Mouse (Mus musculus) limb, embryonic 14.5 days (tissue): ENCODE results near the gene Babam2. TPM values are rescaled to one million over a fixed set of nuclear protein-coding genes. Genes with fewer than 3 reads are reported as not detected.
A peak's percentile ranks its signal among the peaks of the same experiment; 100 is the strongest.

Source experiments
- ATAC-seq: fragments of 200-750 bp; cut with Nextera tagmentation; 2 replicates; pipeline ENCODE4 v1.8.0; 2017; ENCODE audit warnings: low read depth, moderate number of reproducible peaks, moderate TSS enrichment; ENCODE audit not compliant: low FRiP score
- DNase-seq: peaks from one replicate; pipeline ENCODE4 v3.0.0-alpha.2; 2015; ENCODE audit warnings: low spot score
- H3K27ac ChIP-seq: fragments of 300-500 bp; sonication (generic); replicated peaks from 2 replicates; pipeline ENCODE4 v1.5.1; 2014; ENCODE audit warnings: low read depth, mild to moderate bottlenecking, low read length, moderate library complexity, mixed read lengths
- H3K27me3 ChIP-seq: fragments of 300-500 bp; sonication (generic); 2 replicates; pipeline ENCODE4 v1.6.1; 2014; ENCODE audit warnings: low read length, mixed read lengths; ENCODE audit not compliant: control insufficient read depth, insufficient read depth
- H3K36me3 ChIP-seq: fragments of 300-500 bp; sonication (generic); 2 replicates; pipeline ENCODE4 v1.6.1; 2014; ENCODE audit warnings: mild to moderate bottlenecking, low read length, moderate library complexity, mixed read lengths; ENCODE audit not compliant: control insufficient read depth, insufficient read depth
- H3K4me1 ChIP-seq: fragments of 300-500 bp; sonication (generic); 2 replicates; pipeline ENCODE4 v1.6.1; 2014; ENCODE audit warnings: antibody characterized with exemption, low read length, mixed read lengths; ENCODE audit not compliant: control insufficient read depth, insufficient read depth
- H3K4me2 ChIP-seq: fragments of 300-500 bp; sonication (generic); replicated peaks from 2 replicates; pipeline ENCODE4 v1.6.1; 2014; ENCODE audit warnings: low read depth, mild to moderate bottlenecking, low read length, moderate library complexity; ENCODE audit not compliant: severe bottlenecking
- H3K4me3 ChIP-seq: fragments of 300-500 bp; sonication (generic); replicated peaks from 2 replicates; pipeline ENCODE4 v1.5.1; 2014; ENCODE audit warnings: low read length
- H3K9ac ChIP-seq: fragments of 300-500 bp; sonication (generic); 2 replicates; pipeline ENCODE4 v1.6.1; 2014; ENCODE audit warnings: mild to moderate bottlenecking, low read depth, low read length, moderate library complexity; ENCODE audit not compliant: severe bottlenecking
- H3K9me3 ChIP-seq: fragments of 300-500 bp; sonication (generic); 2 replicates; pipeline ENCODE4 v1.6.1; 2016; ENCODE audit warnings: low read length; ENCODE audit not compliant: control insufficient read depth
- POLR2A ChIP-seq: fragments of 200-500 bp; IDR thresholded peaks from 2 replicates; pipeline ENCODE4 v1.8.0; 2012; ENCODE audit warnings: inconsistent platforms, mild to moderate bottlenecking, moderate library complexity, borderline replicate concordance; ENCODE audit not compliant: insufficient read depth, insufficient read length; ENCODE audit errors: extremely low read depth
- WGBS: fragments of 180-500 bp; shearing (Covaris S2); extraction: QIAGEN DNeasy Blood & Tissue Kit; methylation state at CpG from one replicate; pipeline ENCODE4 v1.1.7; 2014; 5-methylcytosine and 5-hydroxymethylcytosine counted together
- polyA plus RNA-seq, 2 experiments: library from polyadenylated mRNA; depleted of rRNA in 1 of 2; stranded (reverse) in 1 of 2; unstranded in 1 of 2; fragments of >200 nt; fragmentation: Nextera tagmentation in 1 of 2; extraction: Ambion mirVana in 1 of 2; gene quantifications; 2 replicates each; pipeline versions ENCODE4 v1.2.1 to v1.2.3; 2012 to 2014

Gene Babam2
- polyA plus RNA-seq, 2 experiments, result 23.4 to 35.8 TPM

DNA sequence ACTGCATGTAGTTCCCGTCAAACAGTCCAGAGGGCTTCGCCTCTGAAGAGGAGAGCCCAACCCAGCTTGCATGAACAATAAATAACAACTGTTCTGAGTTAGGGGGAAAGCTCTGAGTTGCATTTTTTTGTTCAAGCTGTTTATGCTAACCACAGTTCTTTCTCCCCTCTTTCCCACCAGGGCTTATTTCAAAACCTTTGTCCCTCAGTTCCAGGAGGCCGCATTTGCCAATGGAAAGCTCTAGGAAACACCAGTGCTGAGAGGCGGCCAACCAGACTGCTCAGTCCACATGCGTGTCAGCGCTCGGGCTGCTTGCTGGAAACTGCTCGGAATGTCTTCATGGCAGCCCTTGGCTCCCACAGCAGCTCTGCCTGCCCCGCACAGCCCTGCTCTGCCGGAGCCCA, 386.9 kb downstream of the Babam2 start:
- Histone ChIP-seq H3K4me2 (no peak overlapping the region), H3K27me3 (no peaks in the 10 kb centered on the region), H3K36me3 (no peaks in the 10 kb centered on the region), H3K27ac (peak overlapping the region; percentile 77), H3K4me3 (no peak overlapping the region), H3K9ac (no peak overlapping the region), H3K9me3 (no peaks in the 10 kb centered on the region), H3K4me1 (peaks cover 34% of the 10 kb centered on the region)
- 53% methylated on average over 10 of the region's 10 CpGs for WGBS
- peak; percentile 48; the same call in 1 of the 2 replicates for ATAC-seq
- TF ChIP-seq POLR2A, result no peak
- peak; percentile 46 for DNase-seq

DNA sequence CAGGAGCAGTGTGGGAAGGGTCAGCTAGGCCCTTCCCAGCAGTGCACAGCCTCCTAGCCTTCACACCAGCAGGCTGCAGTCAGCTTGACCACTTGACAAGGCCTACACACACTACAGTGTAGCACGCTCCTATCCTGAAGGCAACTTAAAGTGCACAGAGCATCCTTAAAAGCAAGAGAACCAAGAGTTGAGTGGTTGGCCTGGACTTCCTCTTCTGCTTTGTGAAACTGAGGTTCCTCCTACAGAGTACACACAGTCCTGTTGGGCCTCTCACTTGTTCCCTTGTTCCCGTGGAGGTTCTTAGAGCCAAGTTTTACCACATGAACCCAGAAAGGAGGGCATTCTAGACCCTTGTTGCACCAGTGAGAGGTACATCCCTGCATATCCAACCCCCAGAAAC, 388.1 kb downstream of the Babam2 start:
- ATAC-seq (no peak), DNase-seq (no peak)
- Histone ChIP-seq H3K9me3 (no peaks in the 10 kb centered on the region), H3K4me1 (peaks cover 23% of the 10 kb centered on the region), H3K4me3 (no peak overlapping the region), H3K27me3 (no peaks in the 10 kb centered on the region), H3K27ac (no peak overlapping the region), H3K36me3 (no peaks in the 10 kb centered on the region), H3K4me2 (no peak overlapping the region), H3K9ac (no peak overlapping the region)
- no peak for TF ChIP-seq POLR2A
- WGBS, result 79% methylated on average over 2 of the region's 2 CpGs

DNA sequence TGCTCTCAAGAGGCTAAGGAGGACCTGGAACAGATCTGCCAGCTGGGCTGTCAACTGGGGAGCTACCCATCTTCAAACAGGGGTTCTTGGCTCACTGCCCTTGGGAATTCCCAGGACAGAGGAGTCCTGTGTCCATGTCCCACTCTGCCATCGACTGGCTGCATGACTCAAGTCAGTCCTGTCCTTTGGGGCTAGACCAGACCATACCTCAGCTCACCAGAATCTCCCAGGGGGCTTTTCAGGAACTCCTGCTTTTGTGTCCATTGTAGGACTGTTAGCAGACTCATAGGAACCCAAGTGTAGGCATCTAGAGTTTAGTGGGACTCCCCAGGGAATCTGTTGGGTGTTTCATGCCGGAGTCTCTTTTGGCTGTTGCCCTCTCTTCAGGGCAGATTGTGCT, 388.5 kb downstream of the Babam2 start:
- H3K9ac ChIP-seq, result no peak overlapping the region
- ATAC-seq, result no peak
- no peak overlapping the region for H3K27ac ChIP-seq
- H3K36me3 ChIP-seq, result no peaks in the 10 kb centered on the region
- H3K4me1 ChIP-seq, result peaks cover 19% of the 10 kb centered on the region
- no peak for TF ChIP-seq POLR2A
- no peaks in the 10 kb centered on the region for H3K9me3 ChIP-seq
- WGBS, result 87% methylated on average over 2 of the region's 2 CpGs
- H3K27me3 ChIP-seq, result no peaks in the 10 kb centered on the region
- DNase-seq, result no peak
- H3K4me3 ChIP-seq, result no peak overlapping the region
- H3K4me2 ChIP-seq, result no peak overlapping the region

DNA sequence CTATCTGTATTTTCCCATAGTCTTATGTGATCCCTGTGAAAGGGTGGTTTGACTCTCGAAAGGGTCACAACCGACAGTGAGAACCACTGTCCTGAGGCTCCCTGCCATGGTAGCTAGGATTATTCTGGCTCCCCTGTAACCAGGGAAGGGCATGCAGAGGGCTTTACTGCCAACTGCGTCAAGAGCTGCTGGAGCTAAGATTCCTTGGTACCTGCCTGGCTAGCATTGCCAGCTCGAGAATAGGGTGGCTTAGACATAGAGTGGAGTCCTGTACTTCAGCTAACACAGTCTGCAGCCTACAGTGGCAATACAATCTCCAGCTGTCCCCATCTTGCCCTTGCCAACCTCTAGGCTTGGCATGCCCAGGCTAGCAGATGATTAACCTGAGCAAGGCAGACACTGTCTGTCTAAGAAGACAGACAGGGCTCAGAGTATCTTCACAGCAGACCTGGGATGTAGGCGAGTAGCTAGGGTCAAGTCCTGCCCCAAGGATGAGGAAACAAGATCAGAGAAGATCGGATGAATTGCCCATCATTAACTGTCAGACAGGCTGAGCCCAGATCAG, 389.1 kb downstream of the Babam2 start:
- Histone ChIP-seq H3K36me3 (no peaks in the 10 kb centered on the region), H3K27ac (no peak overlapping the region), H3K4me2 (no peak overlapping the region), H3K4me1 (peaks cover 12% of the 10 kb centered on the region), H3K4me3 (no peak overlapping the region), H3K9ac (no peak overlapping the region), H3K9me3 (no peaks in the 10 kb centered on the region), H3K27me3 (no peaks in the 10 kb centered on the region)
- 85% methylated on average over 6 of the region's 6 CpGs for WGBS
- no peak for DNase-seq
- TF ChIP-seq POLR2A, result no peak
- ATAC-seq, result no peak

DNA sequence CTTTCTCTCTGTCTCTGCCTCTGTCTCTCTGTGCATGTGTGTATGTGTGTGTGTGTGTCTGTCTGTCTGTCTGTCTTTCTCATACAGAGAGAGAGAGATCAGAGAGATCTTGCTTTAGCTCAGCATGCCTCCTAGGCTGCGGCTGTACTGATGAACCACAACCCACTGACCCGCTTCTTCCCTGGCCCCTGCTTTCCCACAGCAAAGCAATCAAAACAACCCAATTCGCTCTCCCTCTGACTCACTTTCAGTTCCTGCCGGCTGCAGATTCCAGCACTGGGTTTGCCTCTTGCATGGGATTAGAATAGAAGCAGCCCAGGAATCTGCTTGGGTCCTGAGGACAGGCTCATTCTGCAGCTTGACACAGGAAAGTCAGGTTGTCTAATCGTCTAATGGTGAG, 392.0 kb downstream of the Babam2 start:
- Histone ChIP-seq H3K9ac (no peak overlapping the region), H3K4me3 (no peak overlapping the region)

DNA sequence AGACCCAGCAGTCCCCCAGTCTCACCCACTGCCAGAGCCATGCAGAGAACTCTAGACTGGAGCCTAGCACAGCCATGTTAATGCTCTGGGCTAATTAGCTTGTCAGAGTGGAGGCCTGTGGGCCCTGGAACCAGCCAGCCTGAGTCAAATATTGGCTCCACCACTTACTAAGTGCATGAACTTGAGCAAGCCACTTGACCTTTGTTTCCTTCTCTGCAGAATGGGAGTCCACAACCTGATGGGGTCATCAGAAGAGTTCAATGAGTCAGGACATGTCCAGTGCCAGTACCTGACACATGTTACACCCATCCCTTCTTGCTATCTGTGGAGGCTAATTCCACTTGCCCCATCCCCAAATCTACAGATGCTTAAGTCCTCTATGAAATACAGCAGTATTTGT, 394.8 kb downstream of the Babam2 start:
- no peak for DNase-seq
- Histone ChIP-seq H3K4me3 (no peak overlapping the region), H3K9ac (no peak overlapping the region), H3K36me3 (no peaks in the 10 kb centered on the region), H3K27ac (no peak overlapping the region), H3K9me3 (no peaks in the 10 kb centered on the region), H3K27me3 (no peaks in the 10 kb centered on the region), H3K4me1 (no peaks in the 10 kb centered on the region), H3K4me2 (no peak overlapping the region)
- no peak for ATAC-seq
- TF ChIP-seq POLR2A, result no peak

More for the DNA sequence above, 392.0 kb downstream of the Babam2 start:
- no peaks in the 10 kb centered on the region for H3K36me3 ChIP-seq
- H3K9me3 ChIP-seq, result no peaks in the 10 kb centered on the region
- no peak overlapping the region for H3K27ac ChIP-seq
- no peak overlapping the region for H3K4me2 ChIP-seq
- H3K4me1 ChIP-seq, result peaks cover 8% of the 10 kb centered on the region
- H3K27me3 ChIP-seq, result no peaks in the 10 kb centered on the region
- ATAC-seq (no peak), DNase-seq (no peak)
- no peak for TF ChIP-seq POLR2A
- 41% methylated on average over 5 of the region's 5 CpGs for WGBS
